Mouse (Mus musculus) MEL (cell line): Measurements from ENCODE around the gene Sh3rf1. TPM values are rescaled to one million over a fixed set of nuclear protein-coding genes. Genes with fewer than 3 reads are reported as not detected.

Experiments used
- DNase-seq: peaks from one replicate; pipeline ENCODE4 v3.0.0; 2011; ENCODE audit warnings: low read depth, low spot score
- H3K27ac ChIP-seq: 2 replicates; pipeline ENCODE4 v1.5.1; 2012; ENCODE audit warnings: low read depth, mild to moderate bottlenecking, control low read depth, low read length, moderate library complexity; ENCODE audit not compliant: control insufficient read depth
- H3K27me3 ChIP-seq, 2 experiments: fragments of 150-350 bp in 1 of 2; sonication (generic) in 1 of 2; 2 replicates each; pipeline ENCODE4 v1.6.1; 2012; ENCODE audit warnings: low read length in 2 of 2, mild to moderate bottlenecking in 2 of 2, improper control_type of control experiment in 1 of 2, moderate library complexity in 1 of 2; ENCODE audit not compliant: insufficient read depth in 2 of 2, control insufficient read depth in 1 of 2
- H3K36me3 ChIP-seq, 2 experiments: 2 replicates each; pipeline ENCODE4 v1.6.1; 2012 to 2014; ENCODE audit warnings: low read length in 2 of 2, improper control_type of control experiment in 1 of 2, inconsistent platforms in 1 of 2, mild to moderate bottlenecking in 1 of 2; ENCODE audit not compliant: insufficient read depth in 2 of 2, control insufficient read depth in 1 of 2
- H3K4me1 ChIP-seq, 2 experiments: fragments of 150-350 bp in 1 of 2; sonication (generic) in 1 of 2; 2 replicates each; pipeline ENCODE4 v1.6.1; 2012; ENCODE audit warnings: low read length in 2 of 2, improper control_type of control experiment in 1 of 2, mild to moderate bottlenecking in 1 of 2; ENCODE audit not compliant: insufficient read depth in 2 of 2, control insufficient read depth in 1 of 2
- H3K4me3 ChIP-seq, 2 experiments: fragments of 150-350 bp in 1 of 2; sonication (generic) in 1 of 2; 2 replicates each; pipeline ENCODE4 v1.5.1; 2012; ENCODE audit warnings: low read depth in 2 of 2, low read length in 2 of 2, mild to moderate bottlenecking in 2 of 2, moderate library complexity in 2 of 2, control low read depth in 1 of 2, improper control_type of control experiment in 1 of 2; ENCODE audit not compliant: control insufficient read depth in 1 of 2, insufficient read depth in 1 of 2
- H3K79me2 ChIP-seq: 2 replicates; pipeline ENCODE4 v1.6.1; 2012; ENCODE audit warnings: mild to moderate bottlenecking, low read length, moderate library complexity; ENCODE audit not compliant: control insufficient read depth, poor library complexity, insufficient read depth
- H3K9ac ChIP-seq: 2 replicates; pipeline ENCODE4 v1.6.1; 2012; ENCODE audit warnings: low read depth, mild to moderate bottlenecking, control low read depth, low read length, moderate library complexity; ENCODE audit not compliant: control insufficient read depth, poor library complexity, severe bottlenecking
- H3K9me3 ChIP-seq: fragments of 150-350 bp; sonication (generic); replicated peaks from 2 replicates; pipeline ENCODE4 v1.6.1; 2012; ENCODE audit warnings: mild to moderate bottlenecking, low read length, improper control_type of control experiment, moderate library complexity; ENCODE audit not compliant: insufficient read depth
- BHLHE40 ChIP-seq: IDR thresholded peaks from 2 replicates; pipeline ENCODE4 v1.6.1; 2012; ENCODE audit warnings: low read depth, mild to moderate bottlenecking, inconsistent platforms, low read length, improper control_type of control experiment, borderline replicate concordance
- CHD1 ChIP-seq: IDR thresholded peaks from 2 replicates; pipeline ENCODE4 v1.6.1; 2012; ENCODE audit warnings: low read depth, mild to moderate bottlenecking, inconsistent platforms, low read length, improper control_type of control experiment
- CHD2 ChIP-seq: IDR thresholded peaks from 2 replicates; pipeline ENCODE4 v1.6.1; 2011; ENCODE audit warnings: low read length, improper control_type of control experiment
- CTCF ChIP-seq, 3 experiments: IDR thresholded peaks in 2 of 3; conservative IDR thresholded peaks in 1 of 3; 2 replicates each; pipeline ENCODE4 v1.5.1; 2011 to 2012; ENCODE audit warnings: low read length in 3 of 3, low read depth in 2 of 3, mild to moderate bottlenecking in 2 of 3, improper control_type of control experiment in 1 of 3, inconsistent platforms in 1 of 3, mixed read lengths in 1 of 3, moderate library complexity in 1 of 3; ENCODE audit not compliant: control insufficient read depth in 1 of 3, insufficient read depth in 1 of 3, poor library complexity in 1 of 3, severe bottlenecking in 1 of 3
- E2F4 ChIP-seq: IDR thresholded peaks from 2 replicates; pipeline ENCODE4 v1.6.1; 2011; ENCODE audit warnings: low read depth, low read length, improper control_type of control experiment, borderline replicate concordance
- ETS1 ChIP-seq: IDR thresholded peaks from 2 replicates; pipeline ENCODE4 v1.6.1; 2012; ENCODE audit warnings: low read depth, mild to moderate bottlenecking, inconsistent platforms, low read length, improper control_type of control experiment, moderate library complexity
- GABPA ChIP-seq: IDR thresholded peaks from 2 replicates; pipeline ENCODE4 v1.6.1; 2012; ENCODE audit warnings: low read depth, mild to moderate bottlenecking, inconsistent platforms, low read length, improper control_type of control experiment, moderate library complexity
- HCFC1 ChIP-seq: IDR thresholded peaks from 2 replicates; pipeline ENCODE4 v1.6.1; 2012; ENCODE audit warnings: low read depth, mild to moderate bottlenecking, inconsistent platforms, low read length, improper control_type of control experiment, moderate library complexity
- JUND ChIP-seq: IDR thresholded peaks from 2 replicates; pipeline ENCODE4 v1.6.1; 2011; ENCODE audit warnings: low read depth, mild to moderate bottlenecking, improper control_type of control experiment, low read length
- KAT2A ChIP-seq: conservative IDR thresholded peaks from 2 replicates; pipeline ENCODE4 v1.6.1; 2012; ENCODE audit warnings: low read depth, low read length, improper control_type of control experiment, inconsistent platforms
- MAX ChIP-seq: IDR thresholded peaks from 2 replicates; pipeline ENCODE4 v1.6.1; 2011; ENCODE audit warnings: low read length, improper control_type of control experiment
- MEF2A ChIP-seq: IDR thresholded peaks from 2 replicates; pipeline ENCODE4 v1.6.1; 2014; ENCODE audit warnings: low read depth, mild to moderate bottlenecking, inconsistent platforms, low read length, improper control_type of control experiment; ENCODE audit not compliant: poor library complexity, insufficient replicate concordance, severe bottlenecking; ENCODE audit errors: extremely low read depth
- MYB ChIP-seq: IDR thresholded peaks from 2 replicates; pipeline ENCODE4 v1.6.1; 2011; ENCODE audit warnings: mild to moderate bottlenecking, low read depth, low read length, improper control_type of control experiment
- POLR2A ChIP-seq, 2 experiments: IDR thresholded peaks; 2 replicates each; pipeline ENCODE4 v1.6.1; 2011 to 2012; ENCODE audit warnings: low read length in 2 of 2, mild to moderate bottlenecking in 2 of 2, control low read depth in 1 of 2, improper control_type of control experiment in 1 of 2, low read depth in 1 of 2, moderate library complexity in 1 of 2; ENCODE audit not compliant: control insufficient read depth in 1 of 2, insufficient read depth in 1 of 2, poor library complexity in 1 of 2
- POLR2AphosphoS2 ChIP-seq: IDR thresholded peaks from 2 replicates; pipeline ENCODE4 v1.6.1; 2011; ENCODE audit warnings: low read length, improper control_type of control experiment
- POLR2AphosphoS5 ChIP-seq: IDR thresholded peaks from 2 replicates; pipeline ENCODE4 v1.6.1; 2012; ENCODE audit warnings: low read depth, borderline replicate concordance, mild to moderate bottlenecking, inconsistent platforms, low read length, moderate library complexity, mixed read lengths
- RCOR1 ChIP-seq: IDR thresholded peaks from 2 replicates; pipeline ENCODE4 v1.6.1; 2012; ENCODE audit warnings: low read depth, mild to moderate bottlenecking, inconsistent platforms, low read length, improper control_type of control experiment
- SIN3A ChIP-seq: IDR thresholded peaks from 2 replicates; pipeline ENCODE4 v1.6.1; 2012; ENCODE audit warnings: low read length, improper control_type of control experiment, inconsistent platforms
- TAL1 ChIP-seq: IDR thresholded peaks from 2 replicates; pipeline ENCODE4 v1.6.1; 2012; ENCODE audit warnings: mild to moderate bottlenecking, inconsistent platforms, low read length, moderate library complexity, mixed read lengths
- TBP ChIP-seq: IDR thresholded peaks from 2 replicates; pipeline ENCODE4 v1.8.0; 2011; ENCODE audit warnings: low read depth, low read length, improper control_type of control experiment
- UBTF ChIP-seq: IDR thresholded peaks from 2 replicates; pipeline ENCODE4 v1.6.1; 2012; ENCODE audit warnings: low read depth, mild to moderate bottlenecking, inconsistent platforms, low read length, improper control_type of control experiment, moderate library complexity, borderline replicate concordance; ENCODE audit not compliant: insufficient read depth
- USF1 ChIP-seq: IDR thresholded peaks from 2 replicates; pipeline ENCODE4 v1.6.1; 2014; ENCODE audit warnings: low read depth, mild to moderate bottlenecking, inconsistent platforms, low read length, improper control_type of control experiment, moderate library complexity
- ZKSCAN1 ChIP-seq: IDR thresholded peaks from 2 replicates; pipeline ENCODE4 v1.6.1; 2012; ENCODE audit warnings: low read depth, mild to moderate bottlenecking, inconsistent platforms, low read length, improper control_type of control experiment, moderate library complexity
- ZMIZ1 ChIP-seq: IDR thresholded peaks from 2 replicates; pipeline ENCODE4 v1.6.1; 2012; ENCODE audit warnings: low read depth, mild to moderate bottlenecking, inconsistent platforms, low read length, improper control_type of control experiment, moderate library complexity
- ZNF384 ChIP-seq: IDR thresholded peaks from 2 replicates; pipeline ENCODE4 v1.6.1; 2012; ENCODE audit warnings: low read depth, mild to moderate bottlenecking, inconsistent platforms, low read length, improper control_type of control experiment
- polyA plus RNA-seq, 2 experiments: library from polyadenylated mRNA; stranded (reverse) in 1 of 2; unstranded in 1 of 2; fragments of >175 nt in 1 of 2; fragments of >200 nt in 1 of 2; gene quantifications; 2 replicates each; pipeline versions ENCODE4 v1.2.1 to v1.2.4; 2012; ENCODE audit warnings: low replicate concordance in 2 of 2, low read depth in 1 of 2; ENCODE audit not compliant: insufficient read length in 2 of 2, insufficient read depth in 1 of 2, missing spikeins in 1 of 2
- total RNA-seq: library from RNA; depleted of rRNA; stranded (reverse); fragments of 300-350 nt; gene quantifications from 2 replicates; pipeline ENCODE4 v1.2.3, GENCODE M21; 2012

Gene Sh3rf1
- total and polyA plus RNA-seq, 3 experiments: 1.5 to 5.9 TPM; not detected in 1

DNA sequence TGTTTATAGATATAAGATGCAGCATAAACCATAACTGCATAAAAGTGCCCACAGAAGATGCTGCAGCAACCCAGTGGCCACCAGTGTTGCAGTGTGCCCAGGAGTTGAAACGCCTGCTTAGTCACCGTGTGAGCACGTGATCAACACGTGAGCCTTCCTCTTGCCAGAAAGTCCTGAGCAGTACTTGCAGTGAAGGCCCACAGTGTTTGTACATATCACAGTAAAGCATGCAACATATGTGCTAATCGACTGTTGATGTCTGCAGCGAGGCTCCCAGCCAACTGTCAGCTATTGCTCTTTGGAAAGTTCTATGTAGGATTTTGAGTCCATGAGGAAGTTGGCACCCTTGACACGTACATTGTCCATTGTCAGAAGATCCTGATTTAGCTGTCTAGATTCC, 174.1 kb downstream of the Sh3rf1 start (continued):
- TF ChIP-seq CTCF (IDR thresholded peaks at IDR 0.05 in 2 of 3, conservative IDR thresholded peaks at IDR 0.05 in 1 of 3; ENCODE audit: control insufficient read depth in 1 of 3, insufficient read depth in 1 of 3, low read depth in 2 of 3, low read length in 3 of 3, poor library complexity in 1 of 3, severe bottlenecking in 1 of 3) (no peak), RCOR1 (no peak), JUND (no peak), E2F4 (no peak), UBTF (no peak), POLR2AphosphoS5 (no peak), TBP (no peak), GABPA (no peak), ZMIZ1 (no peak), ZKSCAN1 (no peak)
- TF ChIP-seq, all 39 proteins: peak for 11

DNA sequence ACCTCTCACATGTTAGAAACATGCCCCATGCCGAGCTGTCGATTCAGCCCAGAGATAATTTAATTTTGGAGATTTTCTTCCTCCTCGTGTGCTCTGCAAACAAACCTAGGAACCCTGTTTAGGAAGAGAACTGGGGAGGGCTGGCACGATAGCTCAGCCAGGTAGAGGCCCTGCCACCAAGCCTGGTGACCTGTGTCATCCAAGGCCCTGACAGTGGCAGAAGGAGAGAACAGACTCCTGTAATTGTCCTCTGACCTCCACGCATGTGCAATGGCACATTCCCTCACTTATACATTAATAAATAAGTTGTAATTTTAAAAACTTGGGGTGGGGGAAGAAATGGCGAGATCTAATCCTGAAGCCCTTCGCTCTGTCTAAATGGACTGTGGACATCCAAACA, 179.2 kb downstream of the Sh3rf1 start:
- H3K27me3 ChIP-seq: no peaks in the 10 kb centered on the region
- TF ChIP-seq ZMIZ1 (no peak), CHD1 (no peak), POLR2A (IDR thresholded peaks at IDR 0.05; ENCODE audit: control insufficient read depth in 1 of 2, insufficient read depth in 1 of 2, low read depth in 1 of 2, low read length in 2 of 2, poor library complexity in 1 of 2) (no peak), ZNF384 (no peak), RCOR1 (no peak), CTCF (IDR thresholded peaks at IDR 0.05 in 2 of 3, conservative IDR thresholded peaks at IDR 0.05 in 1 of 3; ENCODE audit: control insufficient read depth in 1 of 3, insufficient read depth in 1 of 3, low read depth in 2 of 3, low read length in 3 of 3, poor library complexity in 1 of 3, severe bottlenecking in 1 of 3) (no peak), ETS1 (no peak), MYB (no peak), ZKSCAN1 (no peak), E2F4 (no peak), USF1 (no peak), MEF2A (no peak), TAL1 (no peak), SIN3A (no peak), CHD2 (no peak), BHLHE40 (no peak), POLR2AphosphoS2 (no peak), MAX (no peak), KAT2A (no peak), HCFC1 (no peak)
- TF ChIP-seq, all 39 proteins: peak for 0

More for the DNA sequence above, 179.2 kb downstream of the Sh3rf1 start:
- H3K27ac ChIP-seq: no peak overlapping the region
- H3K4me3 ChIP-seq: no peak overlapping the region
- H3K9me3 ChIP-seq: no peaks in the 10 kb centered on the region
- no peak for DNase-seq
- no peaks in the 10 kb centered on the region for H3K79me2 ChIP-seq
- H3K4me1 ChIP-seq: peaks cover 2% of the 10 kb centered on the region in 2 experiments
- peaks cover 0 to 4% of the 10 kb centered on the region in 2 experiments; a peak in 1 of 4 replicates for H3K36me3 ChIP-seq
- no peak overlapping the region for H3K9ac ChIP-seq
